Mouse (Mus musculus): Measurements from ENCODE around the gene Gm47995. TPM values are rescaled to one million over a fixed set of nuclear protein-coding genes. Genes with fewer than 3 reads are reported as not detected.

The Gm47995 gene
- total and polyA plus RNA-seq, 3 experiments, result 4.1 to 31.3 (median 9.3) TPM

GRCm38 (mm10) chr1:151219045-151219444 is 20.8 kb downstream of the Gm47995 start:
- no peak for DNase-seq (ENCODE audit: low spot score)
- H3K9me3 ChIP-seq (replicated peaks), result no peaks in the 10 kb centered on the region
- H3K4me3 ChIP-seq (ENCODE audit: low read depth, low read length), result no peak overlapping the region
- TF ChIP-seq TAL1 (conservative IDR thresholded peaks at IDR 0.05; ENCODE audit: low read depth, low read length) (no peak), GATA1 (IDR thresholded peaks at IDR 0.05; ENCODE audit: borderline replicate concordance, low read length) (no peak), POLR2AphosphoS5 (IDR thresholded peaks at IDR 0.05; ENCODE audit: insufficient replicate concordance, low read depth, low read length) (no peak), CTCF (IDR thresholded peaks at IDR 0.05; ENCODE audit: low read depth, low read length) (no peak), GATA2 (IDR thresholded peaks at IDR 0.05; ENCODE audit: borderline replicate concordance, low read depth, low read length) (no peak)
- no peak for ATAC-seq (ENCODE audit: extremely low read depth, insufficient number of reproducible peaks, low FRiP score, poor library complexity, severe bottlenecking)
- H3K4me1 ChIP-seq (ENCODE audit: insufficient read depth, low read depth, low read length), result peaks cover 50% of the 10 kb centered on the region
- H3K27me3 ChIP-seq (ENCODE audit: insufficient read depth, low read length), result peaks cover 9% of the 10 kb centered on the region
- H3K36me3 ChIP-seq (replicated peaks), result no peaks in the 10 kb centered on the region

- ATAC-seq (ENCODE audit: extremely low read depth, insufficient number of reproducible peaks, low FRiP score, poor library complexity, severe bottlenecking), result no peak
- peaks cover 13% of the 10 kb centered on the region for H3K27me3 ChIP-seq (ENCODE audit: insufficient read depth, low read length)
- TF ChIP-seq POLR2AphosphoS5 (IDR thresholded peaks at IDR 0.05; ENCODE audit: insufficient replicate concordance, low read depth, low read length), result no peak
- no peak for TF ChIP-seq CTCF (IDR thresholded peaks at IDR 0.05; ENCODE audit: low read depth, low read length)
- TF ChIP-seq GATA1 (IDR thresholded peaks at IDR 0.05; ENCODE audit: borderline replicate concordance, low read length), result no peak
- no peak for TF ChIP-seq GATA2 (IDR thresholded peaks at IDR 0.05; ENCODE audit: borderline replicate concordance, low read depth, low read length)
- TF ChIP-seq TAL1 (conservative IDR thresholded peaks at IDR 0.05; ENCODE audit: low read depth, low read length), result no peak
- no peak overlapping the region for H3K4me3 ChIP-seq (ENCODE audit: low read depth, low read length)
- no peaks in the 10 kb centered on the region for H3K36me3 ChIP-seq (replicated peaks)
- DNase-seq (ENCODE audit: low spot score), result no peak
- H3K9me3 ChIP-seq (replicated peaks), result no peaks in the 10 kb centered on the region
- H3K4me1 ChIP-seq (ENCODE audit: insufficient read depth, low read depth, low read length), result peaks cover 40% of the 10 kb centered on the region
These were observed 21.9 kb downstream of the Gm47995 start for GRCm38 (mm10) chr1:151220098-151220497.

- H3K36me3 ChIP-seq (replicated peaks), result no peaks in the 10 kb centered on the region
- no peaks in the 10 kb centered on the region for H3K9me3 ChIP-seq (replicated peaks)
- ATAC-seq (ENCODE audit: extremely low read depth, insufficient number of reproducible peaks, low FRiP score, poor library complexity, severe bottlenecking) (no peak), DNase-seq (ENCODE audit: low spot score) (no peak)
- no peak for TF ChIP-seq POLR2AphosphoS5 (IDR thresholded peaks at IDR 0.05; ENCODE audit: insufficient replicate concordance, low read depth, low read length)
- no peak for TF ChIP-seq CTCF (IDR thresholded peaks at IDR 0.05; ENCODE audit: low read depth, low read length)
- TF ChIP-seq GATA2 (IDR thresholded peaks at IDR 0.05; ENCODE audit: borderline replicate concordance, low read depth, low read length), result no peak
- no peak for TF ChIP-seq TAL1 (conservative IDR thresholded peaks at IDR 0.05; ENCODE audit: low read depth, low read length)
- TF ChIP-seq GATA1 (IDR thresholded peaks at IDR 0.05; ENCODE audit: borderline replicate concordance, low read length), result no peak
- no peak overlapping the region for H3K4me3 ChIP-seq (ENCODE audit: low read depth, low read length)
- peaks cover 16% of the 10 kb centered on the region for H3K4me1 ChIP-seq (ENCODE audit: insufficient read depth, low read depth, low read length)
- H3K27me3 ChIP-seq (ENCODE audit: insufficient read depth, low read length), result peaks cover 23% of the 10 kb centered on the region
These were observed 24.5 kb downstream of the Gm47995 start for GRCm38 (mm10) chr1:151222561-151223267.

GRCm38 (mm10) chr1:151223377-151223776 is 25.1 kb downstream of the Gm47995 start:
- no peaks in the 10 kb centered on the region for H3K36me3 ChIP-seq (replicated peaks)
- H3K4me3 ChIP-seq (ENCODE audit: low read depth, low read length), result no peak overlapping the region
- no peak for ATAC-seq (ENCODE audit: extremely low read depth, insufficient number of reproducible peaks, low FRiP score, poor library complexity, severe bottlenecking)
- TF ChIP-seq GATA1 (IDR thresholded peaks at IDR 0.05; ENCODE audit: borderline replicate concordance, low read length), result no peak
- no peak for TF ChIP-seq GATA2 (IDR thresholded peaks at IDR 0.05; ENCODE audit: borderline replicate concordance, low read depth, low read length)
- no peak for TF ChIP-seq TAL1 (conservative IDR thresholded peaks at IDR 0.05; ENCODE audit: low read depth, low read length)
- no peak for TF ChIP-seq POLR2AphosphoS5 (IDR thresholded peaks at IDR 0.05; ENCODE audit: insufficient replicate concordance, low read depth, low read length)
- TF ChIP-seq CTCF (IDR thresholded peaks at IDR 0.05; ENCODE audit: low read depth, low read length), result no peak
- peaks cover 13% of the 10 kb centered on the region for H3K4me1 ChIP-seq (ENCODE audit: insufficient read depth, low read depth, low read length)
- H3K27me3 ChIP-seq (ENCODE audit: insufficient read depth, low read length), result peaks cover 23% of the 10 kb centered on the region
- DNase-seq (ENCODE audit: low spot score), result no peak
- H3K9me3 ChIP-seq (replicated peaks), result no peaks in the 10 kb centered on the region

- TF ChIP-seq GATA1 (IDR thresholded peaks at IDR 0.05; ENCODE audit: borderline replicate concordance, low read length), result no peak
- no peak for TF ChIP-seq CTCF (IDR thresholded peaks at IDR 0.05; ENCODE audit: low read depth, low read length)
- no peak for TF ChIP-seq POLR2AphosphoS5 (IDR thresholded peaks at IDR 0.05; ENCODE audit: insufficient replicate concordance, low read depth, low read length)
- TF ChIP-seq GATA2 (IDR thresholded peaks at IDR 0.05; ENCODE audit: borderline replicate concordance, low read depth, low read length), result no peak
- TF ChIP-seq TAL1 (conservative IDR thresholded peaks at IDR 0.05; ENCODE audit: low read depth, low read length), result no peak
- no peak for DNase-seq (ENCODE audit: low spot score)
- H3K27me3 ChIP-seq (ENCODE audit: insufficient read depth, low read length), result peaks cover 23% of the 10 kb centered on the region
These were observed 26.3 kb downstream of the Gm47995 start for GRCm38 (mm10) chr1:151224536-151224935.

GRCm38 (mm10) chr1:151227506-151227905 is 29.3 kb downstream of the Gm47995 start:
- Histone ChIP-seq H3K9me3 (replicated peaks) (no peaks in the 10 kb centered on the region), H3K27me3 (ENCODE audit: insufficient read depth, low read length) (peaks cover 36% of the 10 kb centered on the region), H3K36me3 (replicated peaks) (no peaks in the 10 kb centered on the region), H3K4me1 (ENCODE audit: insufficient read depth, low read depth, low read length) (peaks cover 10% of the 10 kb centered on the region), H3K4me3 (ENCODE audit: low read depth, low read length) (no peak overlapping the region)
- DNase-seq (ENCODE audit: low spot score), result no peak
- TF ChIP-seq CTCF (IDR thresholded peaks at IDR 0.05; ENCODE audit: low read depth, low read length) (no peak), POLR2AphosphoS5 (IDR thresholded peaks at IDR 0.05; ENCODE audit: insufficient replicate concordance, low read depth, low read length) (no peak), GATA1 (IDR thresholded peaks at IDR 0.05; ENCODE audit: borderline replicate concordance, low read length) (no peak), TAL1 (conservative IDR thresholded peaks at IDR 0.05; ENCODE audit: low read depth, low read length) (no peak), GATA2 (IDR thresholded peaks at IDR 0.05; ENCODE audit: borderline replicate concordance, low read depth, low read length) (no peak)
- no peak for ATAC-seq (ENCODE audit: extremely low read depth, insufficient number of reproducible peaks, low FRiP score, poor library complexity, severe bottlenecking)

More at GRCm38 (mm10) chr1:151224536-151224935, 26.3 kb downstream of the Gm47995 start:
- ATAC-seq (ENCODE audit: extremely low read depth, insufficient number of reproducible peaks, low FRiP score, poor library complexity, severe bottlenecking), result no peak
- Histone ChIP-seq H3K36me3 (replicated peaks) (no peaks in the 10 kb centered on the region), H3K9me3 (replicated peaks) (no peaks in the 10 kb centered on the region), H3K4me1 (ENCODE audit: insufficient read depth, low read depth, low read length) (peaks cover 10% of the 10 kb centered on the region), H3K4me3 (ENCODE audit: low read depth, low read length) (no peak overlapping the region)

Measured in G1E (cell line).